Mouse (Mus musculus): ENCODE measurements around the gene Umodl1. TPM values are rescaled to one million over a fixed set of nuclear protein-coding genes. Genes with fewer than 3 reads are reported as not detected.

The Umodl1 gene
- polyA plus RNA-seq, 1 experiment from 2014 or later: 0.18 TPM

DNA sequence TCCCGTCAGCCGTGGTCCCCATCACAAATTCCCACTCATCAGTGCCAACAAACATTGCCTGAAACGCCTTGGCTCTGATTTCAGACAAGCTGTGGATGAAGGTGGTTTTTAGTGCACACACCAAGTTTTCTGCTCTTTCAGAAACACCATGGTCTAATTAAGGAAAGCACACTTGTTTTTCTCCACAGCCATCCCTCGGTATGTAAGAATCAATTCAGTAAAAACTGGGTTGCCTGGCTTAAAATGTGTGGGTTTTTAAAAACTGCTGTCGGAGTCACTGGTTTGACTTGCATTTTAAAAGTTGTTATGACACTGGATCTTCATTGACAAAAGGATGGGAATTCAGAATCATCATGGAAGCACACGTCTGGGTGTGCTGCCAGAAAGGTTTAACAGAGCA is 73.3 kb downstream of the Umodl1 start:
- no peak overlapping the region for H3K4me3 ChIP-seq (ENCODE audit: low read length)
- ATAC-seq (ENCODE audit: low FRiP score, low TSS enrichment): no peak
- H3K27ac ChIP-seq (ENCODE audit: low read depth, low read length): no peak overlapping the region
- no peaks in the 10 kb centered on the region for H3K36me3 ChIP-seq (ENCODE audit: control insufficient read depth, insufficient read depth, low read length)
- H3K4me1 ChIP-seq (ENCODE audit: control insufficient read depth, insufficient read depth, low read length): no peaks in the 10 kb centered on the region
- WGBS: 86% methylated on average over 6 of the region's 6 CpGs
- no peak overlapping the region for H3K4me2 ChIP-seq (replicated peaks; ENCODE audit: low read depth, low read length)
- H3K9me3 ChIP-seq (ENCODE audit: control insufficient read depth, low read length): peaks cover 8% of the 10 kb centered on the region; the same call in 1 of the 2 replicates
- H3K27me3 ChIP-seq (ENCODE audit: control insufficient read depth, insufficient read depth, low read length): no peaks in the 10 kb centered on the region
- H3K9ac ChIP-seq (ENCODE audit: low read depth, low read length): no peak overlapping the region

DNA sequence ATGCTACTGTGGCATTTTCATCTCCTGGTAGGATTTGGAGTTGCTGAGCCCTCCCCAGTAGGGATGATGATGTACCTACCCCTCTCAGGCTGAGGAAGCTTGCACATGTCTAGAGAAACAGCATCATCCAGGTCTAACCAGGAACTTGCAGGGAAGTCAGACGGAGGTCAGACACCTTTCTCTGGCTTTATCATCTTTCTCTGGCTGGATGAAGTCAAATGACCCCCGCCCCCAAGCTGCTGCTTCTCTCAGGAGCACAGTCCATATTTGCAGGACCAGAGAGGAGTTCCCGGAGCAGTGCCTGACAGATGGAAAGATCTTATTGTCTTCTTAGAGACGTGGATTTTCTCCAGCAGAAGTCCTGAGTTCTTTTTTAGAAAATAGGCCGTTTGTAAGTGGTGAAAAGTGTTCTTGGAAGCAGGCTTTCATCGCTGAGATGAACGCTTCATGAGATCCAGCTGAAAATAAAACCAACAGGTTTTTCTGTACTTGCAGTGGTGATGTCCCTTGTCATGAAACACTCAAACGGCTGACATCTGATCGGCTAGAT is 74.5 kb downstream of the Umodl1 start:
- H3K9me3 ChIP-seq (ENCODE audit: control insufficient read depth, low read length): peaks cover 8% of the 10 kb centered on the region; the same call in 1 of the 2 replicates
- no peak overlapping the region for H3K27ac ChIP-seq (ENCODE audit: low read depth, low read length)
- 73% methylated on average over 9 of the region's 9 CpGs for whole genome bisulfite sequencing
- ATAC-seq (ENCODE audit: low FRiP score, low TSS enrichment): no peak
- no peaks in the 10 kb centered on the region for H3K4me1 ChIP-seq (ENCODE audit: control insufficient read depth, insufficient read depth, low read length)
- H3K4me3 ChIP-seq (ENCODE audit: low read length): no peak overlapping the region
- H3K9ac ChIP-seq (ENCODE audit: low read depth, low read length): no peak overlapping the region
- no peaks in the 10 kb centered on the region for H3K36me3 ChIP-seq (ENCODE audit: control insufficient read depth, insufficient read depth, low read length)
- H3K27me3 ChIP-seq (ENCODE audit: control insufficient read depth, insufficient read depth, low read length): no peaks in the 10 kb centered on the region
- H3K4me2 ChIP-seq (replicated peaks; ENCODE audit: low read depth, low read length): no peak overlapping the region

DNA sequence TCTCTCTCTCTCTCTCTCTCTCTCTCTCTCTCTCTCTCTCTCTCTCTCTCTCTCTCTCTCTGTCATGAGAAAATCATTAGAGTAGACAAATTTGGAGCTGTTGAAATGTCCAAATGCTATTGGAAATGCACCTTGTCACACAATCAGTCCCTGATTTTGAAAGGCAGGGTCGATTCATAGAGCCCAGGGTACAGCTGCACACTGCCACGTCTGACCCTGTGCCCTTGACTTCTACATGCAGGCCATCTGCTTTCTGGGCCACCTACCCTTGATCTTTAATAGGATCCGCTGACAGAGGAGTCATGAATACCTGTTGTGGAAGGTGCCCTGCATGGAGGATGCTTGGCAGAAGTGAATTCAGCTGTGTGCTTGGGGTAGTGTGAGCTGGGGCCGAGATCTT is 75.0 kb downstream of the Umodl1 start:
- Histone ChIP-seq H3K27ac (ENCODE audit: low read depth, low read length) (no peak overlapping the region), H3K9ac (ENCODE audit: low read depth, low read length) (no peak overlapping the region), H3K27me3 (ENCODE audit: control insufficient read depth, insufficient read depth, low read length) (no peaks in the 10 kb centered on the region), H3K4me1 (ENCODE audit: control insufficient read depth, insufficient read depth, low read length) (no peaks in the 10 kb centered on the region), H3K4me3 (ENCODE audit: low read length) (no peak overlapping the region), H3K4me2 (replicated peaks; ENCODE audit: low read depth, low read length) (no peak overlapping the region), H3K36me3 (ENCODE audit: control insufficient read depth, insufficient read depth, low read length) (no peaks in the 10 kb centered on the region), H3K9me3 (ENCODE audit: control insufficient read depth, low read length) (peaks cover 8% of the 10 kb centered on the region; the same call in 1 of the 2 replicates)
- no peak for ATAC-seq (ENCODE audit: low FRiP score, low TSS enrichment)
- 82% methylated on average over 4 of the region's 4 CpGs for WGBS

DNA sequence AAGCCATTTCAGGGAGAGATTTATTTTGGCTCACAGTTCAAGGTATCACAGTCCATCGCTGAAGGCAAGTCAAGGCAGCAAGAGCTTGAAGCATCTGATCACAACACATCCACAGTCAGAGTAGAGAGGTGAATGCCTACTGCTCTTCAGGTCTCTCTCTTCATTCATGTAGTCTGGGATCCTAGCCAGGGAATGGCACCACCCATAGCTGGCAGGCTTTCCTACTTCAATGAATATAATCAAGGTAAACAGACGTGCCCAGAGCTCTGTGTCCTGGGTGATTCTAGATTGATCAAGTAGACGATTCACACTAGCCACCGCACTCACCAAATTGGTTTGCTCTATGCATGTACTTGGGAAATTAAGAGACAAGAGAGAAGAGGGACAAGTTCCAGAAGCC is 77.9 kb downstream of the Umodl1 start:
- WGBS: 89% methylated on average over 4 of the region's 4 CpGs

DNA sequence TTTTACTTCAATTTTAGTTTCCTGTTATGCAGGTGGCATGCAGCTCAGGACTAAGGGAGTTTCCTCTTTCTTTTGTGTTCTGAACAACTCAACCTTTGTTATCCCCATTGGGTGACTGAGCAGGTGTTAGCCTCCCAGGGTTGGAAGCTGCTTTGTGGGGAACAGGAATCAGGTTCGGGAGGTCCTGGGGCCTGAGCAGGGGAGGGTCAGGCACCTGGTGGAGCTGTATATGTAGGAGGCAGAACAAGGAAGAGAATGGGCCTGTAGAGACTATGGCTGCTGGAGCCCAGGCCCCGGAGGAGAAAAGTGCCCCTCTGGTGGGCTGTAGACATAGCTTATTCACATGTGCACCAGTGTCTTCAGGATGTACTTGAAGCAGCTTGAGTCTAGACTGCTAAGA is 78.8 kb downstream of the Umodl1 start:
- WGBS: 79% methylated on average over 2 of the region's 2 CpGs
- H3K9ac ChIP-seq (ENCODE audit: low read depth, low read length): no peak overlapping the region
- no peak overlapping the region for H3K27ac ChIP-seq (ENCODE audit: low read depth, low read length)
- no peaks in the 10 kb centered on the region for H3K36me3 ChIP-seq (ENCODE audit: control insufficient read depth, insufficient read depth, low read length)
- peaks cover 8% of the 10 kb centered on the region; the same call in 1 of the 2 replicates for H3K9me3 ChIP-seq (ENCODE audit: control insufficient read depth, low read length)
- H3K4me1 ChIP-seq (ENCODE audit: control insufficient read depth, insufficient read depth, low read length): no peaks in the 10 kb centered on the region
- no peak overlapping the region for H3K4me2 ChIP-seq (replicated peaks; ENCODE audit: low read depth, low read length)
- no peak for ATAC-seq (ENCODE audit: low FRiP score, low TSS enrichment)
- no peaks in the 10 kb centered on the region for H3K27me3 ChIP-seq (ENCODE audit: control insufficient read depth, insufficient read depth, low read length)
- H3K4me3 ChIP-seq (ENCODE audit: low read length): no peak overlapping the region

More for the DNA sequence above, 77.9 kb downstream of the Umodl1 start:
- no peak for ATAC-seq (ENCODE audit: low FRiP score, low TSS enrichment)
- H3K4me1 ChIP-seq (ENCODE audit: control insufficient read depth, insufficient read depth, low read length): no peaks in the 10 kb centered on the region
- no peaks in the 10 kb centered on the region for H3K27me3 ChIP-seq (ENCODE audit: control insufficient read depth, insufficient read depth, low read length)
- peaks cover 8% of the 10 kb centered on the region; the same call in 1 of the 2 replicates for H3K9me3 ChIP-seq (ENCODE audit: control insufficient read depth, low read length)
- H3K27ac ChIP-seq (ENCODE audit: low read depth, low read length): no peak overlapping the region
- no peak overlapping the region for H3K4me2 ChIP-seq (replicated peaks; ENCODE audit: low read depth, low read length)
- no peaks in the 10 kb centered on the region for H3K36me3 ChIP-seq (ENCODE audit: control insufficient read depth, insufficient read depth, low read length)
- H3K9ac ChIP-seq (ENCODE audit: low read depth, low read length): no peak overlapping the region
- H3K4me3 ChIP-seq (ENCODE audit: low read length): no peak overlapping the region

DNA sequence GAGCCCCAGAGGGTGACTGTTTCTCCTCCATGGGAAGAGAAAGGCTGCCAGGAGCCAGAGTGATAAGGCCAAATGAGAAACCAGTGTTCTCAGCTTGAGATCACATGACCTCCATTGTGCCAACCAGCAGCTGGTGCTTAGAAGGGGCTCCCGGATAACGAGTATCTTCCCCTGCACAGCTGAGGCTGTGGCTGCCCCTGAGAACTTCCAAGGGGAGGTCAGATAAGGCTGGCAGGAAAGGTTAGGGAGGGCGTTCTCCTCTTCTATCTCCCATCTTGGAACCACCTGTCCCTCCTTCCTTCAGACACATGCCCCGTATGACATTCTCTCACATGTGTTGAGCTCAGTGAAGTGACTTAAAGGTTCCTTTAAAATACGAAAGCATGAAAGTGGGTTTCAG is 79.7 kb downstream of the Umodl1 start:
- Histone ChIP-seq H3K9me3 (ENCODE audit: control insufficient read depth, low read length) (peaks cover 8% of the 10 kb centered on the region; the same call in 1 of the 2 replicates), H3K4me2 (replicated peaks; ENCODE audit: low read depth, low read length) (no peak overlapping the region), H3K36me3 (ENCODE audit: control insufficient read depth, insufficient read depth, low read length) (no peaks in the 10 kb centered on the region), H3K4me3 (ENCODE audit: low read length) (no peak overlapping the region), H3K27ac (ENCODE audit: low read depth, low read length) (no peak overlapping the region), H3K9ac (ENCODE audit: low read depth, low read length) (no peak overlapping the region), H3K4me1 (ENCODE audit: control insufficient read depth, insufficient read depth, low read length) (no peaks in the 10 kb centered on the region), H3K27me3 (ENCODE audit: control insufficient read depth, insufficient read depth, low read length) (no peaks in the 10 kb centered on the region)
- ATAC-seq (ENCODE audit: low FRiP score, low TSS enrichment): no peak
- 61% methylated on average over 5 of the region's 5 CpGs for WGBS

DNA sequence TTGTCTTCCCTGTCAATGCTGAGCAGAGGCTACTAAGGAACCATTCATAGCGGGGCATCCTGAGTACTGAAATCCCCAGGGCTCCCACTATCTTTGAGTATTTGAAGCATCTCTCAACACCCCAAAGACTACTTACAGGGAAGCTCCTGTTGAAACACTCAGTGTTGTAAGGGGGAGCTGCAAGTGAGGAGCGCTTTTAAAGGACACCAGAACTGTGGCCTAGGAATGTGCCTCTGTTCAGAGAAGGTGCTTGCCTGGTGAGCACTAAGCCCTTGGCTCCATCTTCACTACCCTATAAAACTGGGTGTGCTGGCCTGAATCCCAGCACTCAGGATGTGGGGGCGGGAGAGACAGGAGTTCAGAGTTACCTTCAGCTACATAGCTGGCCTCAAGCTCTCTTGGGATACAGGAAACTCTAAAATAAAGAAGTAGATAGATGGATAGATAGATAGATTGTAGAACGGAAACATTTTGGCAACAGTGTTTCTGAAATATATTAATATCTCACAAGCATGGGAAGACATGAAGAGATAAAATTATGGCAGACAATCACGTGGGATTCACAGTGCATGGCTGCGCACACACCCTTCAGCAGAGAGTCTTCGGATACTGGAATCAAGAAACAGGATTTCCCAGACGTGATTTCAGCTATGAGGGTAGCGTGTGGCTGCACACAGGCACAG is 80.4 kb downstream of the Umodl1 start:
- H3K9ac ChIP-seq (ENCODE audit: low read depth, low read length): no peak overlapping the region
- H3K4me1 ChIP-seq (ENCODE audit: control insufficient read depth, insufficient read depth, low read length): no peaks in the 10 kb centered on the region
- H3K9me3 ChIP-seq (ENCODE audit: control insufficient read depth, low read length): peaks cover 8% of the 10 kb centered on the region; the same call in 1 of the 2 replicates
- no peak overlapping the region for H3K4me2 ChIP-seq (replicated peaks; ENCODE audit: low read depth, low read length)
- 86% methylated on average over 9 of the region's 9 CpGs for WGBS
- ATAC-seq (ENCODE audit: low FRiP score, low TSS enrichment): no peak
- H3K36me3 ChIP-seq (ENCODE audit: control insufficient read depth, insufficient read depth, low read length): no peaks in the 10 kb centered on the region
- no peak overlapping the region for H3K4me3 ChIP-seq (ENCODE audit: low read length)
- H3K27me3 ChIP-seq (ENCODE audit: control insufficient read depth, insufficient read depth, low read length): no peaks in the 10 kb centered on the region
- no peak overlapping the region for H3K27ac ChIP-seq (ENCODE audit: low read depth, low read length)

DNA sequence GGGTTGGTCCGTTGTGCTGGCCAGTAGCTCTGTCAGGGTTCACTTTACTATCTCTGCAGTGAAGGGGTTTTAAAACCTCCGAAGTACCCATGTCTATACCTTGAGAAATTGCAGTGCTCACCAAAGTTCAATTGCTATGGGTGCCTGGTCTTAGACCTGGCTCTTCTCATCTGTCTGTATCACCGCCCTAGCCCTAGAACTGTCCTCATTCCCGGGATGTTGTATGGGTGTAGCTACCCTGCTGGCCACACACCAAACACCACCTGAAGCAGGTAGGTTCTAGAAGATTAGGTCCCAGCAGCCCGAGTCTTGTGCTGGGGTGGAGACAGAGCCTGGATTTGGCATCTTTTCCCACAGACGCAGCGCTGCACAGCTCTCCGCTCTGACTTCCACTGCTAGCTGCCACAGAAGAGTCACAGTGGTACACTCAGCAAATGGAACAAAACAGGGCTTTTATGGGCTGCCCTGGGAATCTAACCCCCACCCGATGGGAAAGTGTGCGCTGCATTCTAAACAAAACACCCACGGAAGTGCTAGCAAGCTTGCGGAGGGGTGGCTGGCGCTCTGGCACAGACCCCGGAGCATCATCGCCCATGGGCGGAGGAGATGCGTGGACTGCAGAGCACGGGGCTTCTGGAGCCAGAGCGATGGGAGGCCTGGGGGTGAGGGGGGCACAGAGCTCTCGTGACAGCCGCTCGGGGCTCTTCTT is 81.9 kb downstream of the Umodl1 start:
- peaks cover 8% of the 10 kb centered on the region; the same call in 1 of the 2 replicates for H3K9me3 ChIP-seq (ENCODE audit: control insufficient read depth, low read length)
- ATAC-seq (ENCODE audit: low FRiP score, low TSS enrichment): no peak
- no peak overlapping the region for H3K4me2 ChIP-seq (replicated peaks; ENCODE audit: low read depth, low read length)
- no peaks in the 10 kb centered on the region for H3K36me3 ChIP-seq (ENCODE audit: control insufficient read depth, insufficient read depth, low read length)
- H3K4me1 ChIP-seq (ENCODE audit: control insufficient read depth, insufficient read depth, low read length): no peaks in the 10 kb centered on the region
- H3K9ac ChIP-seq (ENCODE audit: low read depth, low read length): no peak overlapping the region
- no peaks in the 10 kb centered on the region for H3K27me3 ChIP-seq (ENCODE audit: control insufficient read depth, insufficient read depth, low read length)
- H3K4me3 ChIP-seq (ENCODE audit: low read length): no peak overlapping the region
- WGBS: 78% methylated on average over 22 of the region's 22 CpGs
- H3K27ac ChIP-seq (ENCODE audit: low read depth, low read length): no peak overlapping the region

DNA sequence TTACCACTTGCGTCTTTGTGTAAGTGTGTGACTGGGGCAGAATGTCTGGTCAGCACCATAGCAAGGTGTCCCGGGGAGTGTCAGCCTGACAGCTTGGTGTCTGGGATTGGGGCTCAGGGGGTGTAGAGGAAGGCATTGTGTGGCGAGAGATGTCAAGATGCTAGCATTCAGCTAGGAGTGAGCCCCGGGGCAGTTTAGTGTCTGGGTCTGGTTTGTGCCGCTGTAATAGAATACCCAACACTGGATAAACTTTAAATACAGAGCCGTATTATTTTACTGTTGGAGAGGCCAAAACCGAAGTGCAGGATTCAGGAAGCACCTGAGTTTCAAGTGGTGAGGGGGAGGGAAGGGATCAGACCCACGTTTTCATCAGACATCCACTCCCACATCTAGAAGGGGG is 82.9 kb downstream of the Umodl1 start:
- Histone ChIP-seq H3K27me3 (ENCODE audit: control insufficient read depth, insufficient read depth, low read length) (no peaks in the 10 kb centered on the region), H3K4me1 (ENCODE audit: control insufficient read depth, insufficient read depth, low read length) (no peaks in the 10 kb centered on the region), H3K9me3 (ENCODE audit: control insufficient read depth, low read length) (0 out of 2 replicates have a peak, but pooled peaks cover 2% of the 10 kb centered on the region), H3K36me3 (ENCODE audit: control insufficient read depth, insufficient read depth, low read length) (no peaks in the 10 kb centered on the region), H3K9ac (ENCODE audit: low read depth, low read length) (no peak overlapping the region), H3K27ac (ENCODE audit: low read depth, low read length) (no peak overlapping the region), H3K4me2 (replicated peaks; ENCODE audit: low read depth, low read length) (no peak overlapping the region), H3K4me3 (ENCODE audit: low read length) (no peak overlapping the region)
- no peak for ATAC-seq (ENCODE audit: low FRiP score, low TSS enrichment)
- 52% methylated on average over 8 of the region's 8 CpGs for WGBS
